Mouse (Mus musculus) kidney, postnatal 0 days (tissue): ENCODE measurements at regions not wholly inside any gene's neighbourhood (a gene's known extent, or its start where the extent isn't known, plus 50 kb on each side); places are given as distances from the start of the nearest gene placed in this dataset.
"Not testable (repeated sequence)": the region's sequence is repeated elsewhere in the genome, so short reads cannot be mapped to it uniquely, and the experiment has no call there.

Source experiments
- ATAC-seq: fragments of 200-750 bp; cut with Nextera tagmentation; replicated peaks from 2 replicates; pipeline ENCODE4 v1.8.0; 2017; ENCODE audit warnings: low read depth, moderate number of reproducible peaks, moderate TSS enrichment, moderate library complexity; ENCODE audit not compliant: low FRiP score
- DNase-seq: peaks from one replicate; pipeline ENCODE4 v3.0.0-alpha.2; 2016; ENCODE audit warnings: low spot score
- H3K27ac ChIP-seq: fragments of 300-500 bp; sonication (generic); 2 replicates; pipeline ENCODE4 v1.5.1; 2014; ENCODE audit warnings: mild to moderate bottlenecking
- H3K27me3 ChIP-seq: fragments of 300-500 bp; sonication (generic); 2 replicates; pipeline ENCODE4 v1.6.1; 2014; ENCODE audit warnings: low read length, mixed read lengths; ENCODE audit not compliant: insufficient read depth
- H3K36me3 ChIP-seq: fragments of 300-500 bp; sonication (generic); 2 replicates; pipeline ENCODE4 v1.6.1; 2014; ENCODE audit warnings: low read length, mixed read lengths; ENCODE audit not compliant: insufficient read depth
- H3K4me1 ChIP-seq: fragments of 300-500 bp; sonication (generic); replicated peaks from 2 replicates; pipeline ENCODE4 v1.6.1; 2014; ENCODE audit warnings: antibody characterized with exemption, low read length, mixed read lengths; ENCODE audit not compliant: insufficient read depth
- H3K4me2 ChIP-seq: fragments of 300-500 bp; sonication (generic); 2 replicates; pipeline ENCODE4 v1.6.1; 2014; ENCODE audit warnings: mild to moderate bottlenecking, low read length, moderate library complexity, mixed read lengths
- H3K4me3 ChIP-seq: fragments of 300-500 bp; sonication (generic); replicated peaks from 2 replicates; pipeline ENCODE4 v1.5.1; 2014; ENCODE audit warnings: low read depth, low read length
- H3K9ac ChIP-seq: fragments of 300-500 bp; sonication (generic); 2 replicates; pipeline ENCODE4 v1.6.1; 2014; ENCODE audit warnings: low read depth, low read length
- H3K9me3 ChIP-seq: fragments of 300-500 bp; sonication (generic); replicated peaks from 2 replicates; pipeline ENCODE4 v1.6.1; 2016; ENCODE audit warnings: low read length, inconsistent platforms, mixed read lengths
- CTCF ChIP-seq: IDR thresholded peaks from 2 replicates; pipeline ENCODE4 v1.5.1; 2016; ENCODE audit warnings: antibody characterized with exemption, low read depth, mild to moderate bottlenecking, moderate library complexity
- WGBS: fragments of 180-500 bp; shearing (Covaris S2); extraction: QIAGEN DNeasy Blood & Tissue Kit; methylation state at CpG from one replicate; pipeline ENCODE4 v1.1.7; 2014; 5-methylcytosine and 5-hydroxymethylcytosine counted together

GRCm38 (mm10) chr10:23733679-23734078, 53.4 kb downstream of the Rps12 start:
- Histone ChIP-seq H3K9me3 (no peaks in the 10 kb centered on the region), H3K27me3 (no peaks in the 10 kb centered on the region), H3K9ac (no peak overlapping the region), H3K27ac (no peak overlapping the region), H3K4me1 (no peaks in the 10 kb centered on the region), H3K4me2 (no peak overlapping the region), H3K36me3 (no peaks in the 10 kb centered on the region), H3K4me3 (no peak overlapping the region)
- 54% methylated on average over 2 of the region's 2 CpGs for WGBS
- DNase-seq (no peak), ATAC-seq (no peak)
- no peak for TF ChIP-seq CTCF

- not testable (repeated sequence) for DNase-seq, H3K9me3 ChIP-seq, H3K36me3 ChIP-seq, H3K4me3 ChIP-seq, H3K27ac ChIP-seq, H3K4me2 ChIP-seq, H3K27me3 ChIP-seq, ATAC-seq, H3K4me1 ChIP-seq, H3K9ac ChIP-seq
- WGBS, result 90% methylated on average over 24 of the region's 28 CpGs
Measured at GRCm38 (mm10) chr10:23725960-23726714, 60.9 kb downstream of the Rps12 start.

- ATAC-seq, result no peak
- Histone ChIP-seq H3K27ac (no peak overlapping the region), H3K9me3 (no peaks in the 10 kb centered on the region), H3K27me3 (no peaks in the 10 kb centered on the region), H3K36me3 (no peaks in the 10 kb centered on the region), H3K9ac (no peak overlapping the region), H3K4me1 (no peaks in the 10 kb centered on the region), H3K4me2 (no peak overlapping the region), H3K4me3 (no peak overlapping the region)
- TF ChIP-seq CTCF, result no peak
- WGBS, result 50% methylated on average over 7 of the region's 7 CpGs
- DNase-seq, result no peak
Measured at GRCm38 (mm10) chr10:23718124-23718523, 69.0 kb downstream of the Rps12 start.

- Histone ChIP-seq H3K9ac (no peak overlapping the region), H3K27me3 (no peaks in the 10 kb centered on the region), H3K27ac (no peak overlapping the region), H3K4me3 (no peak overlapping the region), H3K4me1 (peaks cover 4% of the 10 kb centered on the region; the same call in 1 of the 2 replicates), H3K9me3 (no peaks in the 10 kb centered on the region), H3K4me2 (no peak overlapping the region), H3K36me3 (no peaks in the 10 kb centered on the region)
- DNase-seq, result peak; percentile 65
- no peak for ATAC-seq
- no peak for TF ChIP-seq CTCF
- 63% methylated on average over 10 of the region's 10 CpGs for WGBS
Measured at GRCm38 (mm10) chr10:23715511-23715910, 71.6 kb downstream of the Rps12 start.

- Histone ChIP-seq H3K27ac (no peak overlapping the region), H3K9ac (no peak overlapping the region), H3K27me3 (no peaks in the 10 kb centered on the region), H3K4me1 (peaks cover 4% of the 10 kb centered on the region; the same call in 1 of the 2 replicates), H3K36me3 (no peaks in the 10 kb centered on the region), H3K4me3 (no peak overlapping the region), H3K4me2 (no peak overlapping the region), H3K9me3 (no peaks in the 10 kb centered on the region)
- DNase-seq, result no peak
- ATAC-seq, result no peak
- peak; percentile 25; the same call in 1 of the 2 replicates for TF ChIP-seq CTCF
- 92% methylated on average over 7 of the region's 7 CpGs for WGBS
Measured at GRCm38 (mm10) chr10:23715101-23715500, 72.0 kb downstream of the Rps12 start.

- Histone ChIP-seq H3K4me1 (peaks cover 4% of the 10 kb centered on the region; the same call in 1 of the 2 replicates), H3K9ac (no peak overlapping the region), H3K4me3 (no peak overlapping the region), H3K27me3 (no peaks in the 10 kb centered on the region), H3K9me3 (no peaks in the 10 kb centered on the region), H3K4me2 (no peak overlapping the region), H3K27ac (no peak overlapping the region), H3K36me3 (no peaks in the 10 kb centered on the region)
- 60% methylated on average over 5 of the region's 5 CpGs for WGBS
- DNase-seq, result no peak
- no peak for ATAC-seq
- TF ChIP-seq CTCF, result no peak
Measured at GRCm38 (mm10) chr10:23712691-23713378, 74.2 kb downstream of the Rps12 start.
